In the genomic region with DNA sequence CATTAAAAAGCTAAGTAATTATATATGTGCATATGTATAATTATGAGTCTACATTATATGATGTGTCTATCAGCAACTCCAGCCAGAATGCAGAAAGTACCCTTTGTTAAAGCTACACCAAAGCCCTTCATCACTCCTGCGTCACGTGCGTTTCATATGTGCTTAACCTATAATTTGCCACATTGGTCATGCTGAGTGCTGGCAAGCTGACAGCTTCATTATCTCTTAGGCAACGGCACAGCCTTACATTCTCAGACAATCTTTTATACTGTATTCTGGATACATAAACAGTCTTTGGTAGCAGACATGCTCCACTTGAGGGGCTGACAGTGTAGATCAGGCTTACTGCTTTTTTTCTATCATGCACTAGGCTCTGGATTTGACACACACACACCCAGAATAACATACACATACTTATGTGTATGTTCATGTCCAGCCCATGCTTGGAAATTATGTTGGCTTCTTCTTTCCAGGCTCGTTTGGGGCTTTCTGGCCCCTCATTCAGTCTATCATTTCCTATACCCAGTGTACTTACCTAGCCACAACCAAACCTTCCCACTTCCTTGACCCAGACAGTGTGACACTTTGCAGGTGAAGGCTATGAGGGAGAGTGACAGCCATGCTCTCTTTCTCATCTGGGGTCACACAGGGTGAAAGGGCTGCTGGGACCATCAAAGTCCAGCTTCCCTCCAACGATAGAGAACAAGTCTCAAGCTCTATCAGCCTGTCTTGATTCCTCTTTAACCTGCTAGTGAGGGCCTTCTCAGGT, we compare ENCODE assay signal across 14 mouse cellular contexts.
A peak's percentile ranks its signal among the peaks of the same experiment; 100 is the strongest.
DNase-seq lines count a peak whose midpoint lies in the region; ATAC-seq and TF ChIP-seq lines count a peak whose summit lies in the region.
"Had no signal": no experiment of that assay in that cellular context is flagged by ENCODE, and none has a peak within 500 bp of the region (broad histone marks: within the 10 kb centered on the region; RNA-seq: fewer than 3 reads in every experiment).

No protein-coding gene starts in this region.

- peak; percentile 87 for ATAC-seq in forebrain, postnatal 0 days
- ATAC-seq in midbrain, postnatal 0 days (ENCODE audit: low FRiP score) = peak; percentile 62
- ATAC-seq: intestine, embryonic 15.5 days had no signal

- no peak overlapping the region for H3K4me2 ChIP-seq in forebrain, postnatal 0 days (ENCODE audit: low read depth)
- no peak overlapping the region for H3K4me2 ChIP-seq in midbrain, postnatal 0 days (ENCODE audit: low read depth, low read length, poor library complexity, severe bottlenecking)
- H3K4me2 ChIP-seq: embryonic facial prominence, embryonic 15.5 days; intestine, embryonic 15.5 days; liver, embryonic 15.5 days had no signal

- WGBS in forebrain, postnatal 0 days = 29% methylated on average over 6 of the region's 6 CpGs
- WGBS in midbrain, postnatal 0 days = 40% methylated on average over 6 of the region's 6 CpGs

- no peak overlapping the region for H3K9ac ChIP-seq in forebrain, postnatal 0 days
- no peak overlapping the region for H3K9ac ChIP-seq in midbrain, postnatal 0 days (replicated peaks; ENCODE audit: low read length, poor library complexity, severe bottlenecking)
- H3K9ac ChIP-seq: embryonic facial prominence, embryonic 15.5 days; intestine, embryonic 15.5 days; liver, embryonic 15.5 days had no signal

- H3K4me1 ChIP-seq in forebrain, postnatal 0 days (ENCODE audit: insufficient read depth) = peaks cover 12% of the 10 kb centered on the region; the same call in 1 of the 2 replicates
- no peaks in the 10 kb centered on the region for H3K4me1 ChIP-seq in midbrain, postnatal 0 days (ENCODE audit: insufficient read depth, low read length)
- H3K4me1 ChIP-seq: embryonic facial prominence, embryonic 15.5 days; intestine, embryonic 15.5 days; liver, embryonic 15.5 days had no signal

- H3K27me3 ChIP-seq in forebrain, postnatal 0 days (ENCODE audit: insufficient read depth, low read length) = no peaks in the 10 kb centered on the region
- no peaks in the 10 kb centered on the region for H3K27me3 ChIP-seq in midbrain, postnatal 0 days (ENCODE audit: insufficient read depth, low read length)
- H3K27me3 ChIP-seq: CH12.LX; embryonic facial prominence, embryonic 15.5 days; intestine, embryonic 15.5 days; liver, embryonic 15.5 days had no signal

- H3K27ac ChIP-seq in forebrain, postnatal 0 days (ENCODE audit: low read depth, low read length) = no peak overlapping the region
- no peak overlapping the region for H3K27ac ChIP-seq in midbrain, postnatal 0 days (ENCODE audit: low read depth, low read length)
- H3K27ac ChIP-seq: embryonic facial prominence, embryonic 15.5 days; intestine, embryonic 15.5 days; liver, embryonic 15.5 days had no signal

- DNase-seq in embryo, embryonic 11 days = peak; percentile 7
- DNase-seq in embryo, embryonic 10.5 days (ENCODE audit: low spot score) = no peak
- peak; percentile 36 for DNase-seq in retina, postnatal 1 day
- no peak for DNase-seq in retina, embryonic 14.5 days (ENCODE audit: low spot score)
- peak; percentile 79 for DNase-seq in forebrain, postnatal 0 days
- peak; percentile 55 for DNase-seq in midbrain, postnatal 0 days (ENCODE audit: low spot score)
- DNase-seq in layer of hippocampus, postnatal 10 days (ENCODE audit: low spot score in 2 of 2) = no peak
- DNase-seq in gastrocnemius, postnatal 14 days = no peak
- DNase-seq: cerebellum, adult 9-11 months; lung, postnatal 4 days had no signal

- no peak overlapping the region for H3K4me3 ChIP-seq in forebrain, postnatal 0 days (ENCODE audit: low read depth, low read length)
- no peak overlapping the region for H3K4me3 ChIP-seq in midbrain, postnatal 0 days (ENCODE audit: low read depth, low read length)
- H3K4me3 ChIP-seq: embryonic facial prominence, embryonic 15.5 days; intestine, embryonic 15.5 days; liver, embryonic 15.5 days had no signal

- TF ChIP-seq CTCF in forebrain, postnatal 0 days (IDR thresholded peaks at IDR 0.05; ENCODE audit: low read depth) = no peak
- no peak for TF ChIP-seq CTCF in midbrain, postnatal 0 days (IDR thresholded peaks at IDR 0.05)

- intact Hi-C loops in gastrocnemius, postnatal 14 days (cut with DNase I; ENCODE audit: low total_unique reads) = no loop called here

- H3K9me3 ChIP-seq in forebrain, postnatal 0 days (ENCODE audit: low read length) = no peaks in the 10 kb centered on the region
- no peaks in the 10 kb centered on the region for H3K9me3 ChIP-seq in midbrain, postnatal 0 days (ENCODE audit: low read length)
- H3K9me3 ChIP-seq: embryonic facial prominence, embryonic 15.5 days; intestine, embryonic 15.5 days; liver, embryonic 15.5 days had no signal

- H3K36me3 ChIP-seq in forebrain, postnatal 0 days (ENCODE audit: insufficient read depth) = no peaks in the 10 kb centered on the region
- H3K36me3 ChIP-seq in midbrain, postnatal 0 days (ENCODE audit: insufficient read depth, low read length) = no peaks in the 10 kb centered on the region
- H3K36me3 ChIP-seq: embryonic facial prominence, embryonic 15.5 days; intestine, embryonic 15.5 days; liver, embryonic 15.5 days had no signal

Comparison
In these comparisons a context has a peak if more than half of its experiments do, and no peak if none do; other contexts are left out.
1. DNase-seq: peak in embryo, embryonic 11 days (single experiment), retina, postnatal 1 day (single experiment), forebrain, postnatal 0 days (single experiment) and midbrain, postnatal 0 days (single experiment); none in embryo, embryonic 10.5 days (single experiment), retina, embryonic 14.5 days (single experiment), layer of hippocampus, postnatal 10 days (0 of 2) and gastrocnemius, postnatal 14 days (single experiment).